Mouse (Mus musculus): ENCODE results near the gene Mfsd11.
"Not testable (repeated sequence)": the region's sequence is repeated elsewhere in the genome, so short reads cannot be mapped to it uniquely, and the experiment has no call there.

Gene Mfsd11

GRCm38 (mm10) chr11:116821057-116821940, 30.9 kb upstream of the Mfsd11 start:
- no peak for DNase-seq (ENCODE audit: low spot score)

- no peak for DNase-seq (ENCODE audit: low spot score)
Observed at GRCm38 (mm10) chr11:116822215-116822614, 30.0 kb upstream of the Mfsd11 start.

- DNase-seq (ENCODE audit: low spot score): no peak
Observed at GRCm38 (mm10) chr11:116822626-116823025, 29.6 kb upstream of the Mfsd11 start.

GRCm38 (mm10) chr11:116823255-116823654, 29.0 kb upstream of the Mfsd11 start:
- no peak for DNase-seq (ENCODE audit: low spot score)

- not testable (repeated sequence) for DNase-seq (ENCODE audit: low spot score)
Observed at GRCm38 (mm10) chr11:116823885-116824284, 28.4 kb upstream of the Mfsd11 start.

- DNase-seq (ENCODE audit: low spot score): no peak
Observed at GRCm38 (mm10) chr11:116825230-116825629, 27.0 kb upstream of the Mfsd11 start.

- no peak for DNase-seq (ENCODE audit: low spot score)
Observed at GRCm38 (mm10) chr11:116826550-116827504, 25.4 kb upstream of the Mfsd11 start.

- DNase-seq (ENCODE audit: low spot score): no peak
Observed at GRCm38 (mm10) chr11:116827534-116828165, 24.6 kb upstream of the Mfsd11 start, which contains the start of gene Mxra7. Gene Mxra7, minus strand, starts transcription at chr11:116828046.

- no peak for DNase-seq (ENCODE audit: low spot score)
Observed at GRCm38 (mm10) chr11:116832172-116832685, 20.0 kb upstream of the Mfsd11 start.

GRCm38 (mm10) chr11:116834954-116835353, 17.3 kb upstream of the Mfsd11 start:
- no peak for DNase-seq (ENCODE audit: low spot score)

- no peak for DNase-seq (ENCODE audit: low spot score)
Observed at GRCm38 (mm10) chr11:116836283-116836682, 16.0 kb upstream of the Mfsd11 start.

- DNase-seq (ENCODE audit: low spot score): no peak
Observed at GRCm38 (mm10) chr11:116837441-116837840, 14.8 kb upstream of the Mfsd11 start.

- DNase-seq (ENCODE audit: low spot score): no peak
Observed at GRCm38 (mm10) chr11:116838936-116839335, 13.3 kb upstream of the Mfsd11 start.

- no peak for DNase-seq (ENCODE audit: low spot score)
Observed at GRCm38 (mm10) chr11:116839601-116840000, 12.6 kb upstream of the Mfsd11 start.

- DNase-seq (ENCODE audit: low spot score): no peak
Observed at GRCm38 (mm10) chr11:116840748-116841147, 11.5 kb upstream of the Mfsd11 start.

- DNase-seq (ENCODE audit: low spot score): peak; percentile 31
Observed at GRCm38 (mm10) chr11:116842531-116843260, 9.5 kb upstream of the Mfsd11 start.

- peak; percentile 87 for DNase-seq (ENCODE audit: low spot score)
Observed at GRCm38 (mm10) chr11:116843261-116844233, 8.7 kb upstream of the Mfsd11 start, which contains the start of the genes Mettl23 and Jmjd6. Gene Mettl23, plus strand, starts transcription at chr11:116843278. Gene Jmjd6, minus strand, starts transcription at chr11:116843449.

GRCm38 (mm10) chr11:116846593-116847181, 5.6 kb upstream of the Mfsd11 start:
- DNase-seq (ENCODE audit: low spot score): no peak

Measured in layer of hippocampus, adult 9-10 months (tissue).